Mouse (Mus musculus) myocyte (in vitro differentiated cells): ENCODE measurements around the gene Arid1a. TPM values are rescaled to one million over a fixed set of nuclear protein-coding genes. Genes with fewer than 3 reads are reported as not detected.

Experiments used
- H3K27me3 ChIP-seq: one replicate; pipeline ENCODE4 v1.6.1; 2011; ENCODE audit not compliant: control insufficient read depth, insufficient read depth, insufficient read length
- H3K36me3 ChIP-seq: one replicate; pipeline ENCODE4 v1.6.1; 2011; ENCODE audit not compliant: control insufficient read depth, insufficient read depth
- H3K4me2 ChIP-seq: one replicate; pipeline ENCODE4 v1.6.1; 2011; ENCODE audit warnings: low read depth, control low read depth
- H3K4me3 ChIP-seq: one replicate; pipeline ENCODE4 v1.5.1; 2011; ENCODE audit warnings: mild to moderate bottlenecking, control low read depth, moderate library complexity
- H3K79me2 ChIP-seq: one replicate; pipeline ENCODE4 v1.6.1; 2011; ENCODE audit not compliant: control insufficient read depth, insufficient read depth
- H3ac ChIP-seq: one replicate; pipeline ENCODE4 v1.6.1; 2011; ENCODE audit not compliant: control insufficient read depth, insufficient read length
- CEBPB ChIP-seq: IDR thresholded peaks from 2 replicates; pipeline ENCODE4 v1.6.1; 2011; ENCODE audit warnings: mild to moderate bottlenecking, moderate library complexity; ENCODE audit not compliant: poor library complexity, insufficient read depth, severe bottlenecking
- E2F4 ChIP-seq: IDR thresholded peaks from one replicate; pipeline ENCODE4 v1.6.1; 2011; ENCODE audit warnings: mild to moderate bottlenecking, control low read depth, moderate library complexity; ENCODE audit not compliant: insufficient read depth
- MAX ChIP-seq: IDR thresholded peaks from one replicate; pipeline ENCODE4 v1.6.1; 2011; ENCODE audit warnings: low read depth, mild to moderate bottlenecking, control low read depth
- MYOD1 ChIP-seq, 3 experiments: IDR thresholded peaks; one replicate each; pipeline ENCODE4 v1.6.1; 2011; ENCODE audit warnings: control low read depth in 2 of 3, low read depth in 2 of 3, mild to moderate bottlenecking in 2 of 3, moderate library complexity in 1 of 3; ENCODE audit not compliant: insufficient read length in 2 of 3, control insufficient read depth in 1 of 3
- MYOG ChIP-seq, 3 experiments: IDR thresholded peaks; one replicate each; pipeline ENCODE4 v1.6.1; 2011; ENCODE audit warnings: control low read depth in 2 of 3, low read depth in 2 of 3, mild to moderate bottlenecking in 2 of 3; ENCODE audit not compliant: insufficient read length in 2 of 3, control insufficient read depth in 1 of 3, insufficient read depth in 1 of 3
- POLR2A ChIP-seq: IDR thresholded peaks from one replicate; pipeline ENCODE4 v1.6.1; 2011; ENCODE audit warnings: low read depth, mild to moderate bottlenecking, control low read depth, moderate library complexity; ENCODE audit not compliant: insufficient read length
- POLR2AphosphoS2 ChIP-seq: IDR thresholded peaks from one replicate; pipeline ENCODE4 v1.6.1; 2011; ENCODE audit warnings: low read depth, control low read depth; ENCODE audit not compliant: insufficient read length
- REST ChIP-seq: IDR thresholded peaks from one replicate; pipeline ENCODE4 v1.6.1; 2011; ENCODE audit warnings: mild to moderate bottlenecking, control low read depth, moderate library complexity; ENCODE audit not compliant: insufficient read depth, insufficient read length
- SRF ChIP-seq: IDR thresholded peaks from one replicate; pipeline ENCODE4 v1.6.1; 2011; ENCODE audit warnings: low read depth; ENCODE audit not compliant: control insufficient read depth, insufficient read length
- TCF12 ChIP-seq: IDR thresholded peaks from one replicate; pipeline ENCODE4 v1.6.1; 2011; ENCODE audit warnings: mild to moderate bottlenecking, control low read depth; ENCODE audit not compliant: poor library complexity, insufficient read depth, severe bottlenecking
- TCF3 ChIP-seq: IDR thresholded peaks from one replicate; pipeline ENCODE4 v1.6.1; 2011; ENCODE audit warnings: low read depth, control low read depth; ENCODE audit not compliant: insufficient read length
- USF1 ChIP-seq: IDR thresholded peaks from one replicate; pipeline ENCODE4 v1.6.1; 2011; ENCODE audit warnings: low read depth, mild to moderate bottlenecking, control low read depth, moderate library complexity
- polyA plus RNA-seq: library from polyadenylated mRNA; unstranded; fragments of >200 nt; fragmentation: generic; extraction: Trizol; gene quantifications from one replicate; pipeline ENCODE4 v1.2.1, GENCODE M21; 2012; ENCODE audit warnings: missing spikeins

Arid1a gene
- polyA plus RNA-seq, 1 experiment, result 23.2 TPM

GRCm38 (mm10) chr4:133753375-133754190 lies 3.0 kb downstream of the Arid1a start:
- H3ac ChIP-seq, result peak overlapping the region; percentile 97
- H3K4me3 ChIP-seq, result peak overlapping the region; percentile 65
- H3K79me2 ChIP-seq, result peaks cover 39% of the 10 kb centered on the region
- H3K27me3 ChIP-seq, result no peaks in the 10 kb centered on the region
- no peak overlapping the region for H3K4me2 ChIP-seq
- TF ChIP-seq REST, result no peak
- no peak for TF ChIP-seq CEBPB
- no peak for TF ChIP-seq TCF12
- TF ChIP-seq POLR2AphosphoS2, result no peak
- TF ChIP-seq MAX, result no peak
- TF ChIP-seq MYOG (IDR thresholded peaks at IDR 0.05; ENCODE audit: control insufficient read depth in 1 of 3, insufficient read depth in 1 of 3, insufficient read length in 2 of 3, low read depth in 2 of 3), result no peak
- no peak for TF ChIP-seq MYOD1 (IDR thresholded peaks at IDR 0.05; ENCODE audit: control insufficient read depth in 1 of 3, insufficient read length in 2 of 3, low read depth in 2 of 3)
- no peak for TF ChIP-seq SRF
- H3K36me3 ChIP-seq, result peaks cover 7% of the 10 kb centered on the region

- TF ChIP-seq POLR2A (peak; percentile 40), E2F4 (no peak), MYOG (IDR thresholded peaks at IDR 0.05; ENCODE audit: control insufficient read depth in 1 of 3, insufficient read depth in 1 of 3, insufficient read length in 2 of 3, low read depth in 2 of 3) (no peak), MYOD1 (IDR thresholded peaks at IDR 0.05; ENCODE audit: control insufficient read depth in 1 of 3, insufficient read length in 2 of 3, low read depth in 2 of 3) (no peak), POLR2AphosphoS2 (peak; percentile 72)
- H3K4me2 ChIP-seq, result no peak overlapping the region
- H3K79me2 ChIP-seq, result peaks cover 48% of the 10 kb centered on the region
- peaks cover 7% of the 10 kb centered on the region for H3K36me3 ChIP-seq
- H3K4me3 ChIP-seq, result peak overlapping the region; percentile 65
- peak overlapping the region; percentile 97 for H3ac ChIP-seq
- H3K27me3 ChIP-seq, result no peaks in the 10 kb centered on the region
Measured at GRCm38 (mm10) chr4:133752449-133753374, 3.9 kb downstream of the Arid1a start.

GRCm38 (mm10) chr4:133751521-133752448 lies 4.8 kb downstream of the Arid1a start:
- Histone ChIP-seq H3K27me3 (no peaks in the 10 kb centered on the region), H3K79me2 (peaks cover 57% of the 10 kb centered on the region), H3ac (peak overlapping the region; percentile 97), H3K36me3 (peaks cover 7% of the 10 kb centered on the region), H3K4me2 (peak overlapping the region; percentile 77), H3K4me3 (peak overlapping the region; percentile 65)
- no peak for TF ChIP-seq USF1
- peak; percentile 69 for TF ChIP-seq E2F4
- TF ChIP-seq TCF12, result no peak
- no peak for TF ChIP-seq MAX
- TF ChIP-seq MYOG (IDR thresholded peaks at IDR 0.05; ENCODE audit: control insufficient read depth in 1 of 3, insufficient read depth in 1 of 3, insufficient read length in 2 of 3, low read depth in 2 of 3), result no peak
- peak; percentile 62 for TF ChIP-seq POLR2AphosphoS2
- TF ChIP-seq SRF, result no peak
- no peak for TF ChIP-seq MYOD1 (IDR thresholded peaks at IDR 0.05; ENCODE audit: control insufficient read depth in 1 of 3, insufficient read length in 2 of 3, low read depth in 2 of 3)
- TF ChIP-seq POLR2A, result peak; percentile 27
- TF ChIP-seq TCF3, result no peak
- no peak for TF ChIP-seq CEBPB
- TF ChIP-seq REST, result no peak

GRCm38 (mm10) chr4:133750184-133750775 lies 6.3 kb downstream of the Arid1a start:
- TF ChIP-seq MAX, result no peak
- TF ChIP-seq MYOD1 (IDR thresholded peaks at IDR 0.05; ENCODE audit: control insufficient read depth in 1 of 3, insufficient read length in 2 of 3, low read depth in 2 of 3), result no peak
- no peak for TF ChIP-seq POLR2AphosphoS2
- no peak for TF ChIP-seq POLR2A
- TF ChIP-seq MYOG (IDR thresholded peaks at IDR 0.05; ENCODE audit: control insufficient read depth in 1 of 3, insufficient read depth in 1 of 3, insufficient read length in 2 of 3, low read depth in 2 of 3), result no peak
- TF ChIP-seq SRF, result no peak
- TF ChIP-seq TCF12, result no peak
- no peak for TF ChIP-seq REST
- TF ChIP-seq CEBPB, result no peak
- no peak for TF ChIP-seq TCF3
- no peak for TF ChIP-seq USF1
- TF ChIP-seq E2F4, result no peak
- Histone ChIP-seq H3K4me2 (peak overlapping the region; percentile 77), H3K79me2 (peaks cover 72% of the 10 kb centered on the region), H3K36me3 (peaks cover 7% of the 10 kb centered on the region), H3K27me3 (no peaks in the 10 kb centered on the region), H3ac (no peak overlapping the region), H3K4me3 (peak overlapping the region; percentile 65)
